Mouse (Mus musculus) cerebellum, adult 2 months (tissue): ENCODE data around the gene Anapc10.

Experiments
- CTCF ChIP-seq: fragments of 200-500 bp; IDR thresholded peaks from 2 replicates; pipeline ENCODE4 v1.5.1; 2011; ENCODE audit warnings: low read depth, mild to moderate bottlenecking, control low read depth, low read length, moderate library complexity, borderline replicate concordance; ENCODE audit not compliant: insufficient read depth
- POLR2A ChIP-seq: fragments of 200-500 bp; IDR thresholded peaks from 2 replicates; pipeline ENCODE4 v1.6.1; 2011; ENCODE audit warnings: low read length, control low read depth, borderline replicate concordance; ENCODE audit not compliant: insufficient read depth

DNA sequence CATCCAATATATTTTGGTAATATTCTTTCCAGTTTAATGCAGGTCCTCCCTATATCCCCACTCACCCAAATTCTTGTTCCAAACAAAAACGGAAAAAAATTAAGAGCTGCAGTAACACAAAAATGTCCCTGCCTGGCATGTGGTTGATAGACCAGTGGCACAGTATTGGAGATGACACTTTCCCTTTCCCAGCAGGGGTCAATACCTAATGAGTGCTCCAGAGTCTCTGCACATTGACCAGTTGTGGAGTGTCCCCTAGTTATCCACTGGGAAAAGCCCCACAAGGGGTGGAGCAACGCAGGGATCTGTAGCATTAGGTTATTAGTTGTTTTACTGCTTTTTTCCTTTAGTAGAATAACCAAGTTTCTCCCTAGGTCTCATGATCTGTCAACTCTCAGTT, 30.7 kb upstream of the Anapc10 start:
- TF ChIP-seq CTCF (no peak), POLR2A (no peak)
